Comparison of ENCODE assay signal across 7 mouse cellular contexts in genomic region chr15:94722759-94723158, GRCm38 (mm10).
DNase-seq lines count a peak whose midpoint lies in the region; ATAC-seq and TF ChIP-seq lines count a peak whose summit lies in the region.

No protein-coding gene starts in this region.

- WGBS in midbrain, embryonic 10.5 days = 35% methylated on average over 5 of the region's 5 CpGs
- WGBS in midbrain, embryonic 15.5 days = 31% methylated on average over 5 of the region's 5 CpGs
- WGBS in heart, postnatal 0 days = 19% methylated on average over 5 of the region's 5 CpGs

- in situ Hi-C loops in Patski (cut with MboI; ENCODE audit: low pct_unique_long_range_greater_than_20kb) = no loop called here

- POLR2A ChIA-PET in Patski (lab: Charles Lee) = no interaction called here

- H3K9me3 ChIP-seq in midbrain, embryonic 10.5 days (replicated peaks) = no peaks in the 10 kb centered on the region
- no peaks in the 10 kb centered on the region for H3K9me3 ChIP-seq in midbrain, embryonic 15.5 days
- H3K9me3 ChIP-seq in heart, postnatal 0 days (replicated peaks; ENCODE audit: control insufficient read depth, low read length) = no peaks in the 10 kb centered on the region

- H3K9ac ChIP-seq in midbrain, embryonic 15.5 days = no peak overlapping the region
- H3K9ac ChIP-seq in heart, postnatal 0 days (replicated peaks; ENCODE audit: low read depth, low read length) = no peak overlapping the region

- CTCF ChIA-PET in Patski (lab: Charles Lee) = no interaction called here

- peak; percentile 54 for DNase-seq in midbrain, embryonic 10.5 days (ENCODE audit: low spot score)
- DNase-seq in Patski (ENCODE audit: low read depth, low spot score) = no peak
- peak; percentile 73 for DNase-seq in cerebellum, adult 8-10 months
- DNase-seq in heart, postnatal 0 days (ENCODE audit: low spot score) = peak; percentile 7
- DNase-seq in left cerebral cortex, adult 2 months (ENCODE audit: extremely low spot score in 1 of 2, low spot score in 2 of 2) = peak; percentile 74 to 77
- peak; percentile 77 for DNase-seq in right cerebral cortex, adult 18-20 months

- no peak for ATAC-seq in midbrain, embryonic 15.5 days (replicated peaks)
- ATAC-seq in Patski = no peak
- ATAC-seq in heart, postnatal 0 days (ENCODE audit: insufficient read depth, low read depth) = no peak

- H3K4me2 ChIP-seq in midbrain, embryonic 15.5 days = no peak overlapping the region
- H3K4me2 ChIP-seq in heart, postnatal 0 days (ENCODE audit: low read depth, low read length) = no peak overlapping the region

- no peaks in the 10 kb centered on the region for H3K36me3 ChIP-seq in midbrain, embryonic 10.5 days
- no peaks in the 10 kb centered on the region for H3K36me3 ChIP-seq in midbrain, embryonic 15.5 days (replicated peaks)
- H3K36me3 ChIP-seq in heart, postnatal 0 days (replicated peaks; ENCODE audit: control insufficient read depth, insufficient read depth, low read length) = no peaks in the 10 kb centered on the region

- TF ChIP-seq EP300 in heart, postnatal 0 days (IDR thresholded peaks at IDR 0.05; ENCODE audit: low read depth) = no peak

- H3K27me3 ChIP-seq in midbrain, embryonic 10.5 days (ENCODE audit: low read depth, poor library complexity, severe bottlenecking) = no peaks in the 10 kb centered on the region
- no peaks in the 10 kb centered on the region for H3K27me3 ChIP-seq in midbrain, embryonic 15.5 days (replicated peaks)
- no peaks in the 10 kb centered on the region for H3K27me3 ChIP-seq in Patski
- H3K27me3 ChIP-seq in heart, postnatal 0 days (ENCODE audit: control insufficient read depth, insufficient read depth, low read length) = no peaks in the 10 kb centered on the region

- no peaks in the 10 kb centered on the region for H3K4me1 ChIP-seq in midbrain, embryonic 10.5 days
- H3K4me1 ChIP-seq in midbrain, embryonic 15.5 days = no peaks in the 10 kb centered on the region
- no peaks in the 10 kb centered on the region for H3K4me1 ChIP-seq in heart, postnatal 0 days (ENCODE audit: control insufficient read depth, insufficient read depth)

- peak; percentile 64 for TF ChIP-seq CTCF in Patski (IDR thresholded peaks at IDR 0.05)
- peak; percentile 50 for TF ChIP-seq CTCF in heart, postnatal 0 days (IDR thresholded peaks at IDR 0.05; ENCODE audit: low read depth)
- TF ChIP-seq CTCF in left cerebral cortex, adult 2 months (IDR thresholded peaks at IDR 0.05) = peak; percentile 75

- H3K27ac ChIP-seq in midbrain, embryonic 10.5 days (replicated peaks) = no peak overlapping the region
- no peak overlapping the region for H3K27ac ChIP-seq in midbrain, embryonic 15.5 days
- no peak overlapping the region for H3K27ac ChIP-seq in heart, postnatal 0 days (ENCODE audit: low read depth)
- no peak overlapping the region; the same call in 1 of the 2 replicates for H3K27ac ChIP-seq in left cerebral cortex, adult 2 months

- intact Hi-C loops in left cerebral cortex, adult 2 months (cut with DNase I) = loop anchor here (1.0 to 5.0 kb wide), 2 partner anchors 45 to 852 kb away; no protein-coding TSS in a partner anchor

- H3K4me3 ChIP-seq in midbrain, embryonic 10.5 days = no peak overlapping the region
- H3K4me3 ChIP-seq in midbrain, embryonic 15.5 days = no peak overlapping the region
- H3K4me3 ChIP-seq in heart, postnatal 0 days (ENCODE audit: low read depth, low read length) = no peak overlapping the region
- no peak overlapping the region for H3K4me3 ChIP-seq in left cerebral cortex, adult 2 months
